Mouse (Mus musculus) liver, adult 2 months (tissue): ENCODE results near the gene Gm5799.
"Not testable (repeated sequence)": the region's sequence is repeated elsewhere in the genome, so short reads cannot be mapped to it uniquely, and the experiment has no call there.

ENCODE experiments used
- CTCF ChIP-seq: fragments of 200-500 bp; IDR thresholded peaks from 2 replicates; pipeline ENCODE4 v1.5.1; 2011; ENCODE audit warnings: low read depth, low read length, control low read depth
- POLR2A ChIP-seq: fragments of 200-500 bp; IDR thresholded peaks from 2 replicates; pipeline ENCODE4 v1.6.1; 2011; ENCODE audit warnings: low read length, control low read depth; ENCODE audit not compliant: insufficient read depth; ENCODE audit errors: extremely low read depth

DNA sequence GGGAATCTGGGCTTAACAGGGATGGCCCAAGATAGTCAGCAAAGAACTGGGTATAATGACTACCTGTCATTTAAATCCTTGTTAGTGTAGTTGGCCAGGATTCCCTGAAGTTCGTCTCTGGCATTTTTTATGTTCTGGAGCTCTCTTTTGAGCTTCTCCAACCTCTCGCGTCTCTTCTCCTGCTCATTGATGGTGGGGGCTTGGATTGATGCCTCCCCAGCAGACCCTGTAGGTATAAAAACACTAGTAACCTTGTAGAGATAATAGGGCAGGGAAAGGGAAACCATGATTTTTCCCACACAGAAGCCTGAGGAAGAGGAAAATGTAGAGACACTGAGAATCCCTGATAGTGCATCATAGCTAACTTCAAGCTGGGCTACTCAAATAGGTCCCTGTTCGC is 34.6 kb downstream of the Gm5799 start:
- TF ChIP-seq CTCF, POLR2A: not testable (repeated sequence)
